Mouse (Mus musculus) heart, postnatal 25 days (tissue): ENCODE results near the gene Alox12e. TPM values are rescaled to one million over a fixed set of nuclear protein-coding genes. Genes with fewer than 3 reads are reported as not detected.
"Not testable (repeated sequence)": the region's sequence is repeated elsewhere in the genome, so short reads cannot be mapped to it uniquely, and the experiment has no call there.

Experiments
- DNase-seq: peaks from one replicate; pipeline ENCODE4 v3.0.0; 2022; ENCODE audit warnings: low spot score
- intact Hi-C: fragments of 180-260 bp; cut with DNase I; formaldehyde crosslinking; loops from one replicate; pipeline ENCODE4 v1.15.1; 2025
- total RNA-seq, 2 experiments: library from RNA; stranded (reverse); gene quantifications; 2 replicates each; pipeline ENCODE4 v1.2.3; 2021

Gene Alox12e
- total RNA-seq, result under 1 TPM in 1 of 2 experiments, not detected in 1; 0.14 TPM

- DNase-seq, result no peak
- intact Hi-C loops, result no loop called here
These were observed at the start of gene Alox12e for GRCm38 (mm10) chr11:70322528-70322927. Gene Alox12e (minus strand): TSS chr11:70322628.

GRCm38 (mm10) chr11:70368626-70369025 is 46.2 kb upstream of the Alox12e start:
- DNase-seq, intact Hi-C loops: not testable (repeated sequence)

- intact Hi-C loops, DNase-seq: not testable (repeated sequence)
These were observed 45.3 kb upstream of the Alox12e start for GRCm38 (mm10) chr11:70367701-70368100.

- no peak for DNase-seq
- intact Hi-C loops, result no loop called here
These were observed 29.4 kb upstream of the Alox12e start, which contains the start of gene Alox15 for GRCm38 (mm10) chr11:70351868-70352267. Gene Alox15 (minus strand): TSS chr11:70352031.

- no peak for DNase-seq
- intact Hi-C loops, result no loop called here
These were observed 26.2 kb upstream of the Alox12e start for GRCm38 (mm10) chr11:70348630-70349029.

- DNase-seq, result no peak
- intact Hi-C loops, result no loop called here
These were observed 25.4 kb upstream of the Alox12e start for GRCm38 (mm10) chr11:70347861-70348260.

- DNase-seq, result no peak
- intact Hi-C loops, result no loop called here
These were observed 23.1 kb upstream of the Alox12e start for GRCm38 (mm10) chr11:70345546-70345945.

- no peak for DNase-seq
- intact Hi-C loops, result no loop called here
These were observed 22.6 kb upstream of the Alox12e start for GRCm38 (mm10) chr11:70345061-70345460.

GRCm38 (mm10) chr11:70339481-70339880 is 17.1 kb upstream of the Alox12e start:
- intact Hi-C loops, result no loop called here

GRCm38 (mm10) chr11:70334477-70334876 is 12.0 kb upstream of the Alox12e start:
- no peak for DNase-seq
- intact Hi-C loops, result no loop called here

More at GRCm38 (mm10) chr11:70339481-70339880, 17.1 kb upstream of the Alox12e start:
- no peak for DNase-seq

GRCm38 (mm10) chr11:70324726-70325125 is 2.3 kb upstream of the Alox12e start:
- intact Hi-C loops, result no loop called here

GRCm38 (mm10) chr11:70321664-70322063 is 764 bp downstream of the Alox12e start:
- no peak for DNase-seq
- intact Hi-C loops, result no loop called here

More at GRCm38 (mm10) chr11:70324726-70325125, 2.3 kb upstream of the Alox12e start:
- DNase-seq, result no peak

- intact Hi-C loops, result loop anchor here (10.0 kb wide), 1 partner anchor 265 kb away; the partner anchor contains the start of gene Asgr1
- no peak for DNase-seq
These were observed 2.8 kb downstream of the Alox12e start for GRCm38 (mm10) chr11:70319614-70320013.

GRCm38 (mm10) chr11:70313833-70314232 is 8.6 kb downstream of the Alox12e start:
- intact Hi-C loops, result loop anchor here (10.0 kb wide), 1 partner anchor 259 kb away; the partner anchor contains the start of gene Asgr1
- no peak for DNase-seq

- DNase-seq, result no peak
These were observed 13.1 kb downstream of the Alox12e start for GRCm38 (mm10) chr11:70309341-70309740.

GRCm38 (mm10) chr11:70308296-70308695 is 14.1 kb downstream of the Alox12e start:
- DNase-seq, result no peak
- intact Hi-C loops, result no loop called here

More at GRCm38 (mm10) chr11:70309341-70309740, 13.1 kb downstream of the Alox12e start:
- intact Hi-C loops, result loop anchor here (1.0 kb wide), 1 partner anchor 54 kb away; the partner anchor contains the start of gene Alox12

- intact Hi-C loops, result no loop called here
- no peak for DNase-seq
These were observed 16.3 kb downstream of the Alox12e start for GRCm38 (mm10) chr11:70306159-70306558.

- intact Hi-C loops, result no loop called here
- no peak for DNase-seq
These were observed 20.1 kb downstream of the Alox12e start for GRCm38 (mm10) chr11:70302293-70302692.

- intact Hi-C loops, result no loop called here
- DNase-seq, result no peak
These were observed 24.5 kb downstream of the Alox12e start for GRCm38 (mm10) chr11:70297836-70298454.

- intact Hi-C loops, result no loop called here
- no peak for DNase-seq
These were observed 25.0 kb downstream of the Alox12e start for GRCm38 (mm10) chr11:70297405-70297804.

- DNase-seq, result no peak
- intact Hi-C loops, result no loop called here
These were observed 28.5 kb downstream of the Alox12e start for GRCm38 (mm10) chr11:70293881-70294280.

GRCm38 (mm10) chr11:70291235-70291634 is 31.2 kb downstream of the Alox12e start:
- intact Hi-C loops, result no loop called here
- no peak for DNase-seq
